Mouse (Mus musculus) embryonic facial prominence, embryonic 15.5 days (tissue): ENCODE measurements around the gene Senp6. TPM values are rescaled to one million over a fixed set of nuclear protein-coding genes. Genes with fewer than 3 reads are reported as not detected.
A peak's percentile ranks its signal among the peaks of the same experiment; 100 is the strongest.
"Not testable (repeated sequence)": the region's sequence is repeated elsewhere in the genome, so short reads cannot be mapped to it uniquely, and the experiment has no call there.

Experiments used
- ATAC-seq: fragments of 200-750 bp; cut with Nextera tagmentation; 2 replicates; pipeline ENCODE4 v1.8.0; 2017; ENCODE audit warnings: low read depth, moderate TSS enrichment; ENCODE audit not compliant: insufficient number of reproducible peaks, low FRiP score, low TSS enrichment
- H3K27ac ChIP-seq: fragments of 300-500 bp; sonication (generic); replicated peaks from 2 replicates; pipeline ENCODE4 v1.5.1; 2015; ENCODE audit warnings: mild to moderate bottlenecking, inconsistent platforms
- H3K27me3 ChIP-seq: fragments of 300-500 bp; sonication (generic); 2 replicates; pipeline ENCODE4 v1.6.1; 2015; ENCODE audit warnings: inconsistent platforms
- H3K36me3 ChIP-seq: fragments of 300-500 bp; sonication (generic); 2 replicates; pipeline ENCODE4 v1.6.1; 2015; ENCODE audit warnings: mild to moderate bottlenecking, inconsistent platforms
- H3K4me1 ChIP-seq: fragments of 300-500 bp; sonication (generic); 2 replicates; pipeline ENCODE4 v1.6.1; 2015; ENCODE audit warnings: inconsistent platforms
- H3K4me2 ChIP-seq: fragments of 300-500 bp; sonication (generic); replicated peaks from 2 replicates; pipeline ENCODE4 v1.6.1; 2015; ENCODE audit warnings: mild to moderate bottlenecking, inconsistent platforms
- H3K4me3 ChIP-seq: fragments of 300-500 bp; sonication (generic); replicated peaks from 2 replicates; pipeline ENCODE4 v1.5.1; 2015; ENCODE audit warnings: mild to moderate bottlenecking, inconsistent platforms
- H3K9ac ChIP-seq: fragments of 300-500 bp; sonication (generic); 2 replicates; pipeline ENCODE4 v1.6.1; 2015; ENCODE audit warnings: inconsistent platforms
- H3K9me3 ChIP-seq: fragments of 300-500 bp; sonication (generic); replicated peaks from 2 replicates; pipeline ENCODE4 v1.6.1; 2016; ENCODE audit warnings: inconsistent platforms
- WGBS: fragments of 180-500 bp; shearing (Covaris S2); methylation state at CpG from one replicate; pipeline ENCODE4 v1.1.7; 2015; 5-methylcytosine and 5-hydroxymethylcytosine counted together
- polyA plus RNA-seq: library from polyadenylated mRNA; unstranded; fragments of >200 nt; fragmentation: Nextera tagmentation; extraction: Ambion mirVana; gene quantifications from 2 replicates; pipeline ENCODE4 v1.2.1, GENCODE M21; 2015

Gene Senp6
- polyA plus RNA-seq, 1 experiment from 2014 or later: 47.4 TPM

- not testable (repeated sequence) for H3K27me3 ChIP-seq, H3K27ac ChIP-seq, H3K4me2 ChIP-seq, H3K9me3 ChIP-seq, H3K4me3 ChIP-seq, H3K36me3 ChIP-seq, H3K4me1 ChIP-seq, H3K9ac ChIP-seq, ATAC-seq
- WGBS: 39% methylated on average over 5 of the region's 5 CpGs
Measured at GRCm38 (mm10) chr9:80049271-80049670, 17.4 kb upstream of the Senp6 start.

- WGBS: 82% methylated on average over 5 of the region's 5 CpGs
- Histone ChIP-seq H3K4me2 (no peak overlapping the region), H3K36me3 (no peaks in the 10 kb centered on the region), H3K9ac (no peak overlapping the region), H3K27ac (no peak overlapping the region), H3K9me3 (no peaks in the 10 kb centered on the region), H3K4me1 (no peaks in the 10 kb centered on the region), H3K27me3 (no peaks in the 10 kb centered on the region), H3K4me3 (no peak overlapping the region)
- ATAC-seq: no peak
Measured at GRCm38 (mm10) chr9:80052951-80053350, 13.8 kb upstream of the Senp6 start.

- H3K4me1 ChIP-seq: no peaks in the 10 kb centered on the region
- H3K4me2 ChIP-seq: no peak overlapping the region
- no peaks in the 10 kb centered on the region for H3K27me3 ChIP-seq
- H3K9ac ChIP-seq: no peak overlapping the region
- H3K36me3 ChIP-seq: no peaks in the 10 kb centered on the region
- ATAC-seq: no peak
- H3K9me3 ChIP-seq: no peaks in the 10 kb centered on the region
- no peak overlapping the region for H3K4me3 ChIP-seq
- 73% methylated on average over 2 of the region's 2 CpGs for WGBS
- H3K27ac ChIP-seq: no peak overlapping the region
Measured at GRCm38 (mm10) chr9:80057690-80058089, 9.0 kb upstream of the Senp6 start.

- H3K36me3 ChIP-seq, H3K4me2 ChIP-seq, H3K9ac ChIP-seq, H3K9me3 ChIP-seq, H3K4me3 ChIP-seq, ATAC-seq, H3K27ac ChIP-seq, H3K4me1 ChIP-seq, H3K27me3 ChIP-seq: not testable (repeated sequence)
- 94% methylated on average over 2 of the region's 2 CpGs for WGBS
Measured at GRCm38 (mm10) chr9:80065495-80065894, 1.2 kb upstream of the Senp6 start.

GRCm38 (mm10) chr9:80067221-80068027 is 721 bp downstream of the Senp6 start:
- WGBS: under 1% methylated on average over 83 of the region's 93 CpGs
- no peaks in the 10 kb centered on the region for H3K36me3 ChIP-seq
- peak overlapping the region; percentile 88 for H3K4me3 ChIP-seq
- H3K9me3 ChIP-seq: no peaks in the 10 kb centered on the region; the same call in 1 of the 2 replicates
- peak overlapping the region; percentile 97 for H3K9ac ChIP-seq
- H3K27me3 ChIP-seq: no peaks in the 10 kb centered on the region
- H3K4me2 ChIP-seq: peak overlapping the region; percentile 52
- ATAC-seq: peak; percentile 86
- peak overlapping the region; percentile 99 for H3K27ac ChIP-seq
- H3K4me1 ChIP-seq: peaks cover 15% of the 10 kb centered on the region

- Histone ChIP-seq H3K4me2 (peak overlapping the region; percentile 52), H3K27me3 (no peaks in the 10 kb centered on the region), H3K4me3 (peak overlapping the region; percentile 88), H3K36me3 (no peaks in the 10 kb centered on the region), H3K4me1 (peaks cover 15% of the 10 kb centered on the region), H3K9me3 (no peaks in the 10 kb centered on the region; the same call in 1 of the 2 replicates), H3K9ac (peak overlapping the region; percentile 97), H3K27ac (peak overlapping the region; percentile 99)
- no peak for ATAC-seq
- WGBS: under 1% methylated on average over 18 of the region's 18 CpGs
Measured at GRCm38 (mm10) chr9:80068028-80068515, 1.4 kb downstream of the Senp6 start.

- no peak overlapping the region for H3K9ac ChIP-seq
- 30% methylated on average over 11 of the region's 11 CpGs for WGBS
Measured at GRCm38 (mm10) chr9:80068735-80069315, 2.1 kb downstream of the Senp6 start.

GRCm38 (mm10) chr9:80070026-80070425 is 3.3 kb downstream of the Senp6 start:
- H3K4me1 ChIP-seq: peaks cover 25% of the 10 kb centered on the region
- H3K4me2 ChIP-seq: no peak overlapping the region
- no peaks in the 10 kb centered on the region for H3K27me3 ChIP-seq
- ATAC-seq: no peak
- no peak overlapping the region for H3K27ac ChIP-seq
- no peaks in the 10 kb centered on the region for H3K36me3 ChIP-seq
- 87% methylated on average over 3 of the region's 3 CpGs for WGBS
- no peak overlapping the region for H3K4me3 ChIP-seq
- H3K9me3 ChIP-seq: no peaks in the 10 kb centered on the region
- H3K9ac ChIP-seq: no peak overlapping the region

More at GRCm38 (mm10) chr9:80068735-80069315, 2.1 kb downstream of the Senp6 start:
- Histone ChIP-seq H3K4me1 (peaks cover 15% of the 10 kb centered on the region), H3K27ac (no peak overlapping the region), H3K9me3 (no peaks in the 10 kb centered on the region; the same call in 1 of the 2 replicates), H3K4me3 (peak overlapping the region; percentile 88), H3K27me3 (no peaks in the 10 kb centered on the region), H3K36me3 (no peaks in the 10 kb centered on the region), H3K4me2 (peak overlapping the region; percentile 52)
- ATAC-seq: no peak

GRCm38 (mm10) chr9:80071616-80072015 is 4.9 kb downstream of the Senp6 start:
- Histone ChIP-seq H3K9ac (no peak overlapping the region), H3K4me1 (peaks cover 25% of the 10 kb centered on the region), H3K36me3 (no peaks in the 10 kb centered on the region), H3K4me2 (no peak overlapping the region), H3K9me3 (no peaks in the 10 kb centered on the region), H3K27ac (no peak overlapping the region), H3K27me3 (no peaks in the 10 kb centered on the region), H3K4me3 (no peak overlapping the region)
- WGBS: 50% methylated on average over 3 of the region's 3 CpGs
- ATAC-seq: no peak

GRCm38 (mm10) chr9:80074067-80074466 is 7.4 kb downstream of the Senp6 start:
- 78% methylated on average over 1 of the region's 1 CpGs for WGBS
- H3K36me3 ChIP-seq: no peaks in the 10 kb centered on the region
- H3K9ac ChIP-seq: no peak overlapping the region
- H3K4me3 ChIP-seq: no peak overlapping the region
- no peaks in the 10 kb centered on the region for H3K27me3 ChIP-seq
- H3K27ac ChIP-seq: no peak overlapping the region
- no peak for ATAC-seq
- H3K9me3 ChIP-seq: no peaks in the 10 kb centered on the region
- H3K4me1 ChIP-seq: peaks cover 22% of the 10 kb centered on the region
- no peak overlapping the region for H3K4me2 ChIP-seq

GRCm38 (mm10) chr9:80074949-80075348 is 8.2 kb downstream of the Senp6 start:
- ATAC-seq: no peak
- H3K4me3 ChIP-seq: no peak overlapping the region
- H3K27me3 ChIP-seq: no peaks in the 10 kb centered on the region
- H3K9ac ChIP-seq: no peak overlapping the region
- no peaks in the 10 kb centered on the region for H3K36me3 ChIP-seq
- H3K27ac ChIP-seq: no peak overlapping the region
- no peak overlapping the region for H3K4me2 ChIP-seq
- H3K9me3 ChIP-seq: no peaks in the 10 kb centered on the region
- peaks cover 21% of the 10 kb centered on the region for H3K4me1 ChIP-seq
